Mouse (Mus musculus) liver, embryonic 12.5 days (tissue): ENCODE data around the gene Cnn3. TPM values are rescaled to one million over a fixed set of nuclear protein-coding genes. Genes with fewer than 3 reads are reported as not detected.

Experiments used
- ATAC-seq: fragments of 200-750 bp; cut with Nextera tagmentation; 2 replicates; pipeline ENCODE4 v1.8.0; 2017; ENCODE audit warnings: moderate number of reproducible peaks, mild to moderate bottlenecking, moderate library complexity
- H3K27ac ChIP-seq: fragments of 300-500 bp; sonication (generic); 2 replicates; pipeline ENCODE4 v1.5.1; 2016; ENCODE audit warnings: mild to moderate bottlenecking
- H3K27me3 ChIP-seq: fragments of 300-500 bp; sonication (generic); replicated peaks from 2 replicates; pipeline ENCODE4 v1.6.1; 2016; ENCODE audit warnings: mild to moderate bottlenecking, moderate library complexity
- H3K36me3 ChIP-seq: fragments of 300-500 bp; sonication (generic); 2 replicates; pipeline ENCODE4 v1.6.1; 2016; ENCODE audit warnings: mild to moderate bottlenecking, moderate library complexity
- H3K4me1 ChIP-seq: fragments of 300-500 bp; sonication (generic); 2 replicates; pipeline ENCODE4 v1.6.1; 2016
- H3K4me2 ChIP-seq: fragments of 300-500 bp; sonication (generic); 2 replicates; pipeline ENCODE4 v1.6.1; 2016; ENCODE audit warnings: mild to moderate bottlenecking, moderate library complexity
- H3K4me3 ChIP-seq: fragments of 300-500 bp; sonication (generic); 2 replicates; pipeline ENCODE4 v1.5.1; 2016; ENCODE audit warnings: mild to moderate bottlenecking, moderate library complexity
- H3K9ac ChIP-seq: fragments of 300-500 bp; sonication (generic); 2 replicates; pipeline ENCODE4 v1.6.1; 2016; ENCODE audit warnings: mild to moderate bottlenecking, moderate library complexity
- H3K9me3 ChIP-seq: fragments of 300-500 bp; sonication (generic); replicated peaks from 2 replicates; pipeline ENCODE4 v1.6.1; 2016; ENCODE audit warnings: mild to moderate bottlenecking, moderate library complexity
- WGBS: fragments of 180-500 bp; shearing (Covaris S2); methylation state at CpG from one replicate; pipeline ENCODE4 v1.1.7; 2016; ENCODE audit not compliant: insufficient replicate concordance; 5-methylcytosine and 5-hydroxymethylcytosine counted together
- polyA plus RNA-seq: library from polyadenylated mRNA; unstranded; fragments of >200 nt; fragmentation: Nextera tagmentation; extraction: Ambion mirVana; gene quantifications from 2 replicates; pipeline ENCODE4 v1.2.1, GENCODE M21; 2016

Gene Cnn3
- polyA plus RNA-seq, 1 experiment from 2014 or later: 138 TPM

DNA sequence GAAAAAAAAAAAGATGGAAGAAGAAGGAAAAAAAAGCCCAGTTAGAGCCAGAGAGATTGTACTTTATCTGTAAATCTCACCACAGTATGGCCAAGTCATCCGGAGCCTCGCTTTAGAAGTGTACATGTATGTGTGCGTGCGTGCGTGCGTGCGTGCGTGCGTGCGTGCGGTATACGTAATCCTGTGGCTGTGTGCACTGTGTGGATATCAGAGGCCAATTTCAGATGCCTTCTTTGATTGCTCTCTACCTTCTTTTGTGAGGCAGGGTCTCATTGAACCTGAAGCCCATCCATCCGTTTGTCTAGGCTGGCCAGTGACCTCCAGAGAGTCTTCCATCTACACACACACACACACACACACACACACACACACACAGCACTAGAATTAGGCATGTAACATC is 35.2 kb downstream of the Cnn3 start:
- H3K36me3 ChIP-seq: peaks cover 25% of the 10 kb centered on the region

GRCm38 (mm10) chr3:121462782-121463181 is 36.5 kb downstream of the Cnn3 start:
- Histone ChIP-seq H3K4me2 (no peak overlapping the region), H3K4me1 (peaks cover 50% of the 10 kb centered on the region), H3K36me3 (peaks cover 13% of the 10 kb centered on the region), H3K27ac (no peak overlapping the region), H3K9ac (no peak overlapping the region), H3K9me3 (no peaks in the 10 kb centered on the region), H3K27me3 (no peaks in the 10 kb centered on the region), H3K4me3 (no peak overlapping the region)
- no peak for ATAC-seq
- WGBS: 84% methylated on average over 3 of the region's 3 CpGs

More for the DNA sequence above, 35.2 kb downstream of the Cnn3 start:
- no peak for ATAC-seq
- Histone ChIP-seq H3K9ac (no peak overlapping the region), H3K4me1 (peaks cover 41% of the 10 kb centered on the region), H3K9me3 (no peaks in the 10 kb centered on the region), H3K27me3 (no peaks in the 10 kb centered on the region), H3K4me3 (no peak overlapping the region), H3K27ac (peak overlapping the region; percentile 83), H3K4me2 (peak overlapping the region; percentile 64; the same call in 1 of the 2 replicates)
- 84% methylated on average over 13 of the region's 13 CpGs for WGBS

GRCm38 (mm10) chr3:121464733-121465305 is 38.5 kb downstream of the Cnn3 start:
- H3K27me3 ChIP-seq: no peaks in the 10 kb centered on the region

GRCm38 (mm10) chr3:121465795-121466194 is 39.5 kb downstream of the Cnn3 start:
- Histone ChIP-seq H3K36me3 (0 out of 2 replicates have a peak, but pooled peaks cover 4% of the 10 kb centered on the region), H3K9me3 (no peaks in the 10 kb centered on the region), H3K27me3 (no peaks in the 10 kb centered on the region), H3K9ac (no peak overlapping the region), H3K4me2 (no peak overlapping the region), H3K4me3 (no peak overlapping the region), H3K27ac (no peak overlapping the region), H3K4me1 (peaks cover 44% of the 10 kb centered on the region)
- no peak for ATAC-seq
- WGBS: 80% methylated on average over 10 of the region's 10 CpGs

More at GRCm38 (mm10) chr3:121464733-121465305, 38.5 kb downstream of the Cnn3 start:
- Histone ChIP-seq H3K4me2 (no peak overlapping the region), H3K4me3 (no peak overlapping the region), H3K4me1 (peaks cover 51% of the 10 kb centered on the region), H3K27ac (no peak overlapping the region), H3K36me3 (0 out of 2 replicates have a peak, but pooled peaks cover 5% of the 10 kb centered on the region), H3K9ac (no peak overlapping the region), H3K9me3 (no peaks in the 10 kb centered on the region)
- ATAC-seq: no peak
- WGBS: 75% methylated on average over 7 of the region's 7 CpGs

GRCm38 (mm10) chr3:121467094-121467552 is 40.8 kb downstream of the Cnn3 start:
- no peak overlapping the region for H3K9ac ChIP-seq
- no peak for ATAC-seq
- no peak overlapping the region for H3K4me2 ChIP-seq
- 37% methylated on average over 10 of the region's 10 CpGs for WGBS
- no peaks in the 10 kb centered on the region for H3K9me3 ChIP-seq
- H3K27ac ChIP-seq: 0 out of 2 replicates have a peak overlapping the region, but pooled peaks have one; percentile 21
- H3K4me3 ChIP-seq: no peak overlapping the region
- H3K27me3 ChIP-seq: no peaks in the 10 kb centered on the region
- H3K36me3 ChIP-seq: no peaks in the 10 kb centered on the region
- H3K4me1 ChIP-seq: peaks cover 31% of the 10 kb centered on the region

DNA sequence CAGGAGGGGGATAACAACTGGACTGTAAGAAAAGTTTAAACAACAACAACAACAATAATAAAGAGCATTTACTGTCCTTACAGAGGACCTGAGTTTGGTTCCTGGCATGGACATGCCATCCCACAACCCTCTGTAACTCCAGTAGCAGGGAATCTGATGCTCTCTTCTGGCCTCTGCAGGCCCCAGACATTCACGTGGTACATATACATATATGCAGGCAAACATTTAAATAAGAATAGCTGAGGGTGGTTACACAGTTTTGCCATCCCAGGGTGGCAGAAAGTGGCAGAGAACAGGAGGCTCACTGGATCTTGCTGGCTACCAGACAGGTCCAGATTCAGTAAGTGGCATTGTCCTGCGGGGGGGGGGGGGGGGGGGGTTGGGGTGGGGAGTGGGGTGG is 41.8 kb downstream of the Cnn3 start:
- Histone ChIP-seq H3K9me3 (no peaks in the 10 kb centered on the region), H3K27ac (no peak overlapping the region), H3K36me3 (no peaks in the 10 kb centered on the region), H3K9ac (no peak overlapping the region), H3K4me2 (no peak overlapping the region), H3K4me1 (peaks cover 32% of the 10 kb centered on the region), H3K27me3 (no peaks in the 10 kb centered on the region), H3K4me3 (no peak overlapping the region)
- 28% methylated on average over 1 of the region's 2 CpGs for WGBS
- ATAC-seq: no peak

DNA sequence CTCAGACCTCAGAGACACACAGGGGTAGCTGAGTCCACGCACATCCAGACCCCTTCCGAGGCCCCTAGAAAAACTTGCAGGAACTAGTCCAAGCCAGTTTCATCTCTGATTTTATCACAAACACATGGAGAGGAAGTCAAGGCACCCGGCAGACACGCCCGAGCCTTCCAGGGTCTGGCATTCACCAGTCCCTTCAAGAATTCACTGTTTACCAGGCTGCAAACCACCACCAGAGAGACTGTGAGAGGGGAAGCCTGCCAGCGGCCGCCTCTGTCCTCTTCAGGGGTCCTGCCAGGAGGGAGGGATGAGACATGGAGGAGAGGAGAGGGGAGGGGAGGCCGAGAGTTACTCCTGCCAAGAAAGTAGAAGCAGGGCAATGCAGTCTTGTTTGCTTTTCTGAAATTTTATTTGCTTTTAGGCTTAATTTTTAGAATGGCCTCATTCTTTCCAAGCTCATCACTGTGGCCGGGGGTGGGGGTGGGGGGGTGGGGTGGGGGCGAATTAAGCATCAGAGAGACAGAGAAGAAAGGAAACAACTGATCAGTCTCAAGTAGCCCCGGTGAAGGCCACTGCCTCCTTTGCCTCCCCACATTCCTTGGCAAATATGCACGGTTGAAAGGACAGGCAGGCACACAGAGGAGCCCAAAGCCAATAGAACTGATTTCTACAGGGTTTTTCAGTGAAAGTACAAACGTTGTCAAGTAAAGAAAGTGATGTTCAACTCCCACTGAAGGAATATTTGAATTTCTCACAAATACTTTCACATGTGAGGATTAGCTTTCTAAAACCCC is 43.1 kb downstream of the Cnn3 start:
- H3K27me3 ChIP-seq: no peaks in the 10 kb centered on the region
- H3K36me3 ChIP-seq: no peaks in the 10 kb centered on the region
- H3K4me1 ChIP-seq: peaks cover 38% of the 10 kb centered on the region
- H3K27ac ChIP-seq: peak overlapping the region; percentile 41
- H3K4me3 ChIP-seq: no peak overlapping the region
- H3K9ac ChIP-seq: peak overlapping the region; percentile 28; the same call in 1 of the 2 replicates
- no peaks in the 10 kb centered on the region for H3K9me3 ChIP-seq
- WGBS: 14% methylated on average over 13 of the region's 13 CpGs
- H3K4me2 ChIP-seq: peak overlapping the region; percentile 40
- ATAC-seq: peak; percentile 57

GRCm38 (mm10) chr3:121471703-121472102 is 45.4 kb downstream of the Cnn3 start:
- 77% methylated on average over 11 of the region's 11 CpGs for WGBS

GRCm38 (mm10) chr3:121474738-121475137 is 48.4 kb downstream of the Cnn3 start:
- Histone ChIP-seq H3K4me1 (peaks cover 49% of the 10 kb centered on the region), H3K9me3 (no peaks in the 10 kb centered on the region), H3K27me3 (no peaks in the 10 kb centered on the region), H3K4me2 (peak overlapping the region; percentile 0; the same call in 1 of the 2 replicates), H3K4me3 (no peak overlapping the region), H3K36me3 (no peaks in the 10 kb centered on the region), H3K27ac (peak overlapping the region; percentile 71), H3K9ac (no peak overlapping the region)
- ATAC-seq: peak; percentile 87
- 14% methylated on average over 3 of the region's 3 CpGs for WGBS

More at GRCm38 (mm10) chr3:121471703-121472102, 45.4 kb downstream of the Cnn3 start:
- Histone ChIP-seq H3K9ac (no peak overlapping the region), H3K4me2 (no peak overlapping the region), H3K27ac (no peak overlapping the region), H3K36me3 (no peaks in the 10 kb centered on the region), H3K4me3 (no peak overlapping the region), H3K27me3 (no peaks in the 10 kb centered on the region), H3K9me3 (no peaks in the 10 kb centered on the region), H3K4me1 (peaks cover 59% of the 10 kb centered on the region)
- ATAC-seq: no peak

DNA sequence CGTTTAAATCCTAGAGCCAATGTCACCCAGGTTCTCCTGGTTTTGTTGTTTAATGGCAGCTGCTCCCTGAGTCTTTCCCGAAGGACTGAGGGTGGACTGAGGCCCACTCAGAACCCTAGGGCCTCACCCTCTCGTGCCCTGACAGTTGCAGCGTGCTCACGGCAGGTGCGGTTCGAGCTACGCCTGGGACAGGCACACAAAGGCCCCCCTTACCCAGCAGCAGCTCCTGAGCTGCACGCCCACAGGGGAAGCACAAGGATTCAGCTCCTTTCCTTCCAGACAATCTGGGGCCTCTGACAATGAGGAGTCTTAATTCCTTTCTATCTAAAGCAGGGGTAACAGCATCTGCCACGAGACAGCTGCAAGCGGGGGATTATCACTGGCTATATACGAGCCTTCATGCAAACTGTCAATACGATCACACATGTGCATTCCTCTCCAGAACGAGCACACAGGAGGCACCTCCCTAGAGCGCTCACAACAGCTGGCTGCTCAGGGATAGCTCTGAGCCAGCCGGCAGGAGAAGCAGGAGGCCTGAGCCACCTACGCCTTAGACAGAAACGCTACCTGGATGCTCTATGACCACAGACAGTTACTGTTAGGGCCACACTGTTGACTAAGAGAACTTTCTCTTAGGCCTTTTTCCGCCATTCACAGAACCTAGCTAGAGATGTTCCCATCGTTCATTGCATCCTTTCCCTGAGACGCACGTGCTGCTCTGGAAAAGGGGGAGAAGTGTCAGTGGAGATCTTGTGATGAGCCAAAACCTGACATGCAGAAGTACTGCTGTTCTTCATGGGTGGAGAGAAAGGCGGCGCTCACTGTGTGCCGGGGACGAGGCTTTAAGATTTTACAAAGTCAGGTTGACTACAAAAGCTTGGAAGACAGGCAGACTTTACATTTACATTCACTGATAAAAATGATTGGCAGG is 54.0 kb downstream of the Cnn3 start:
- Histone ChIP-seq H3K36me3 (no peaks in the 10 kb centered on the region), H3K4me3 (no peak overlapping the region), H3K9me3 (no peaks in the 10 kb centered on the region), H3K4me2 (no peak overlapping the region), H3K27me3 (peaks cover 4% of the 10 kb centered on the region; the same call in 1 of the 2 replicates), H3K9ac (no peak overlapping the region), H3K27ac (no peak overlapping the region), H3K4me1 (peaks cover 48% of the 10 kb centered on the region)
- peak; percentile 46; the same call in 1 of the 2 replicates for ATAC-seq
- 55% methylated on average over 26 of the region's 26 CpGs for WGBS

- peaks cover 4% of the 10 kb centered on the region; the same call in 1 of the 2 replicates for H3K27me3 ChIP-seq
- no peak overlapping the region for H3K27ac ChIP-seq
- H3K4me1 ChIP-seq: peaks cover 41% of the 10 kb centered on the region
- H3K4me3 ChIP-seq: no peak overlapping the region
- H3K36me3 ChIP-seq: no peaks in the 10 kb centered on the region
- no peaks in the 10 kb centered on the region for H3K9me3 ChIP-seq
- WGBS: 53% methylated on average over 8 of the region's 8 CpGs
- no peak for ATAC-seq
- no peak overlapping the region for H3K9ac ChIP-seq
- no peak overlapping the region for H3K4me2 ChIP-seq
Measured at GRCm38 (mm10) chr3:121480961-121481436, 54.7 kb downstream of the Cnn3 start.
